Mouse (Mus musculus) urinary bladder, postnatal 14 days (tissue): Measurements from ENCODE around the gene Hdac6.
A peak's percentile ranks its signal among the peaks of the same experiment; 100 is the strongest.
"Not testable (repeated sequence)": the region's sequence is repeated elsewhere in the genome, so short reads cannot be mapped to it uniquely, and the experiment has no call there.

Experiments
- DNase-seq: peaks from one replicate; pipeline ENCODE4 v3.0.0; 2021; ENCODE audit warnings: low spot score

Hdac6 gene

DNA sequence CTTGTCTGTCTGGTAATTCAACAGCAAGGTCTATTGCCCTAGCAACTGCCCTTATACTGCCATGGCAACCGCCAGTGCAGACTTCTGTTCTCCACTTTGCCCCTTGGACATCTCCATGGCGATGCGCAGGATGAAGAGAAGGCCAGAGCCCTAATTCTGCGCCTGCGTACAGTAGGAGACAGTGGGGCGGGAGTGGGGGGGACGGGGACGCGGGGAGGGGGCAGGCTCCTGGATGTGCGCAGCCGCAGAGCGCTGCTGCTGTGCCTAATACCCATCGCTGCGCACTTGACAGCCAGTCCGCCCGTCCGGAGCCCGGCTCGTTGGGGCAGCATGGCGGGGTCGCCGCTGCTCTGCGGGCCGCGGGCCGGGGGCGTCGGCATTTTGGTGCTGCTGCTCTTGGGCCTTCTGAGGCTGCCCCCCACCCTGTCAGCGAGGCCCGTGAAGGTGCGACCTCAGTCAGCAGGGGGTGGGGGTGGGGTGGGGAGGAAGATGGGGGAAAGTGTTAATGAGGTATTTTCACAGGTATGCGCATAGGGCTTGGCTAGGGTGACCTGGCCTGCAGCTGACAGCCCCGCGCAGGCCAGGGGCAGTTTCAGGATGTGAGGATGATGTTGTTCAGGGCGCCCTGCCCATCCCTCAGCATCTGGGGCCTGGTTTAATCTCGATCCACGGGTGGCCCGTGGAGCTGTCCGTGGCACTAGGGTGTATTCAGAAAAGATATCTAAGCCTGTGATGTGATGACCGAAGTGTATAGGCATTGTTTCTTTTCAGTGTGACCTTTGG is 27.9 kb downstream of the Hdac6 start, which contains the start of gene Pcsk1n:
Gene Pcsk1n, plus strand, starts transcription at position 222 of the 783 bp plus-strand sequence.
- DNase-seq = no peak

GRCm38 (mm10) chrX:7917960-7918359 is 29.7 kb downstream of the Hdac6 start:
- DNase-seq = not testable (repeated sequence)

- peak; percentile 25 for DNase-seq
Measured at GRCm38 (mm10) chrX:7915669-7916068, 32.0 kb downstream of the Hdac6 start.

GRCm38 (mm10) chrX:7910473-7910872 is 37.2 kb downstream of the Hdac6 start:
- no peak for DNase-seq

GRCm38 (mm10) chrX:7909242-7909641 is 38.4 kb downstream of the Hdac6 start, which contains the start of gene Gm10490:
TSS of gene Gm10490 (plus strand) at chrX:7909542.
- not testable (repeated sequence) for DNase-seq

DNA sequence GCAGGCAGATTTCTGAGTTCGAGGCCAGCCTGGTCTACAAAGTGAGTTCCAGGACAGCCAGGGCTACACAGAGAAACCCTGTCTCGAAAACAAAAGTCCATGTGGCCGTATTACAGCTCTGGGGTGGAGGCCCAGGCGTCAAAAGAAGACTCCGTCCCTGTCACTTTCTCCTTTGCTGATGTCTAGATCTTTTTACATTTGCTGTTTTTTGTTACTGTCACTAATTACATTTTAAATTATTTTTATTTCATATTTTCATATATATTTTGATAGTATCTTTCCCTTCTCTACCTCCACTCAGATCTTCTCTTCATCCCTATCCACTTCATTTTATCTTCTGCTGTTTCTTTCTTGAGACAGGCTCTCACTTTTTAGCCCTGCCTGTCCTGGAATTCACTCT is 40.0 kb downstream of the Hdac6 start, which contains the start of gene Gm10491:
Gene Gm10491, minus strand, starts transcription at position 101 of the 400 bp plus-strand sequence.
- no peak for DNase-seq

- DNase-seq = no peak
Measured at GRCm38 (mm10) chrX:7904441-7904840, 43.2 kb downstream of the Hdac6 start.

GRCm38 (mm10) chrX:7898880-7899874 is 48.5 kb downstream of the Hdac6 start, which contains the start of the genes Pqbp1 and Timm17b:
TSS of gene Pqbp1 (minus strand) at chrX:7899269.
TSS of gene Timm17b (plus strand) at chrX:7899357.
- peak; percentile 88 for DNase-seq

DNA sequence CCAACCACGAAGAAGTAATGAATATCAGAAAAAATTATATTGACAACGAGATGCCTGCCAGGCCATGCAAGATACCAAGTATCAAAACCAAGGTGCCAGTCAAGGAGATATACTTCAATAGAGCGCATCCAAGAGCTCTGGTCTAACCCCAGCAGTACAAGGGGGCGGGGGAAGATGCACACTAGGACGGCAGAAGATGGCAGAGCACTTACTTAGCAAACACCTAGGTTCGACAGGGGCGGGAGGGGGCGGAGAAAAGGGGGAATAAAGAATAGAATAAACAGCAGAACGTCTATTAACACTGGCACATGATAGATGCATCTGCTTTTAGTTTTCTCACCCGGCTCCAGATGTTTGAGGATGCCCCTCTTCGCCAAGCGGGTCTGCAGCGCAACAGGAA is 49.5 kb downstream of the Hdac6 start:
- DNase-seq = no peak

GRCm38 (mm10) chrX:7883841-7884567 is 63.7 kb downstream of the Hdac6 start, which contains the start of gene Slc35a2:
TSS of gene Slc35a2 (plus strand) at chrX:7884028.
- DNase-seq = peak; percentile 84
